Mouse (Mus musculus): Measurements from ENCODE around the gene Gm21738. TPM values are rescaled to one million over a fixed set of nuclear protein-coding genes. Genes with fewer than 3 reads are reported as not detected.

The Gm21738 gene
- 0.21 and 0.53 TPM in 2 replicates for polyA plus RNA-seq (2012; rRNA removed)

GRCm38 (mm10) chr14:19418830-19419229 lies at the start of gene Gm21738:
TSS of gene Gm21738 (minus strand) at chr14:19418930.

Other genes starting within 250 kb of the Gm21738 start
- gene Gm2244, start 131.0 kb upstream of the Gm21738 start, polyA plus RNA-seq (2012; rRNA removed): 0.15 TPM in 1 of 2 replicates, not detected in the other
- 16.1 and 20.3 TPM in 2 replicates for gene Gm2237, start 166.2 kb upstream of the Gm21738 start, polyA plus RNA-seq (2012; rRNA removed)
- not detected in 2 replicates for gene Gm5458, start 183.7 kb upstream of the Gm21738 start, polyA plus RNA-seq (2012; rRNA removed)

All from central nervous system, embryonic 14 days (tissue).